Mouse (Mus musculus) megakaryocyte, embryonic 14.5 days (primary cell): Measurements from ENCODE around the gene Sh3pxd2b. TPM values are rescaled to one million over a fixed set of nuclear protein-coding genes. Genes with fewer than 3 reads are reported as not detected.

Source experiments
- H3K27me3 ChIP-seq: replicated peaks from 2 replicates; pipeline ENCODE3; 2012; ENCODE audit warnings: inconsistent platforms
- H3K36me3 ChIP-seq: replicated peaks from 2 replicates; pipeline ENCODE3; 2012; ENCODE audit warnings: low read length, inconsistent platforms, mixed read lengths
- H3K4me1 ChIP-seq: 2 replicates; pipeline ENCODE4 v1.6.1; 2012; ENCODE audit warnings: inconsistent platforms
- H3K4me3 ChIP-seq: replicated peaks from 2 replicates; pipeline ENCODE3; 2012; ENCODE audit warnings: moderate library complexity, mild to moderate bottlenecking, inconsistent platforms
- H3K9me3 ChIP-seq: 2 replicates; pipeline ENCODE4 v1.6.1; 2012; ENCODE audit warnings: inconsistent platforms
- FLI1 ChIP-seq: IDR thresholded peaks from 2 replicates; pipeline ENCODE4 v1.6.1; 2012; ENCODE audit warnings: low read length, inconsistent platforms, mixed read lengths
- GATA1 ChIP-seq: IDR thresholded peaks from 3 replicates; pipeline ENCODE4 v1.6.1; 2012; ENCODE audit warnings: mixed read lengths, low read length, inconsistent platforms, borderline replicate concordance
- polyA plus RNA-seq: library from polyadenylated mRNA; stranded (reverse); fragments of >175 nt; gene quantifications from 2 replicates; pipeline ENCODE4 v1.2.3, GENCODE M21; 2012; ENCODE audit warnings: low replicate concordance; ENCODE audit not compliant: insufficient read depth

Gene Sh3pxd2b
- polyA plus RNA-seq, 1 experiment: 2.1 TPM

DNA sequence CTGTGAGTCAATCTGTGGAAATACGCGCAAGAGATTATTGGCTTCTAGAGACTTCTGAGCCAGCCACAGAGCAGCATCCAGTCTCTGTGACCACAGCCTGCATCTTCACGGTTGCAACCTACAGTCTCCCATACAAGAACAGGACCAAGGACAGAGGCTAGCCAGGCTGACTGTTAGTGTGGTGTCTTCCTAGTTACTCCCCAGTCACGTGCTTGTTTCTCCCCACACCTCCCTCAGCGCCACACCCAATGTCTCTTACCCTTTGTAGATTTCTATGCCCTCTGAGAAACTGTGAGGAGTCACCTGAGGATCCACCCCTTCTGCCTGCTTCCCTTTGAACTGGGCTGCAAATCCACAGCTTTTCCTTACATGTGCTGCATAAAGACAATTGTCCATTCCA lies 72.4 kb downstream of the Sh3pxd2b start:
- TF ChIP-seq GATA1: no peak
- TF ChIP-seq FLI1: no peak
- Histone ChIP-seq H3K9me3 (no peaks in the 10 kb centered on the region), H3K4me1 (no peaks in the 10 kb centered on the region), H3K27me3 (peaks cover 10% of the 10 kb centered on the region), H3K4me3 (no peak overlapping the region), H3K36me3 (peaks cover 22% of the 10 kb centered on the region)

DNA sequence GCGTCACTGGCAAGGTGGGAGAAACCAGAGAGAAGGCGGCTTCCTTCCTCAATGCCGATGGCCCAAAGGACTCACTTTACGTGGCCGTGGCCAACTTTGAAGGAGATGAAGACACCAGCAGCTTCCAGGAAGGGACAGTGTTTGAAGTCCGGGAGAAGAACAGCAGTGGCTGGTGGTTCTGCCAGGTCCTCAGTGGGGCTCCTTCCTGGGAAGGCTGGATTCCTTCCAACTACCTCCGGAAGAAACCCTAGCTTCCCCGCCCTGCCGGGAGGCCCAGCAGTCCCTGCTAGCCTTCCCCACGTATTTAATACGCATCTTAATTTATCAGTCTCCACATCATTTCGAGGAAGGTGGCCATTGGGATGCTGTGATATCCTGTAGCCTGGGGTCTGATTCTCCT lies 75.7 kb downstream of the Sh3pxd2b start:
- peaks cover 20% of the 10 kb centered on the region for H3K27me3 ChIP-seq
- no peak for TF ChIP-seq FLI1
- no peak for TF ChIP-seq GATA1
- H3K4me1 ChIP-seq: no peaks in the 10 kb centered on the region
- no peaks in the 10 kb centered on the region for H3K9me3 ChIP-seq
- no peak overlapping the region for H3K4me3 ChIP-seq
- H3K36me3 ChIP-seq: peaks cover 22% of the 10 kb centered on the region

DNA sequence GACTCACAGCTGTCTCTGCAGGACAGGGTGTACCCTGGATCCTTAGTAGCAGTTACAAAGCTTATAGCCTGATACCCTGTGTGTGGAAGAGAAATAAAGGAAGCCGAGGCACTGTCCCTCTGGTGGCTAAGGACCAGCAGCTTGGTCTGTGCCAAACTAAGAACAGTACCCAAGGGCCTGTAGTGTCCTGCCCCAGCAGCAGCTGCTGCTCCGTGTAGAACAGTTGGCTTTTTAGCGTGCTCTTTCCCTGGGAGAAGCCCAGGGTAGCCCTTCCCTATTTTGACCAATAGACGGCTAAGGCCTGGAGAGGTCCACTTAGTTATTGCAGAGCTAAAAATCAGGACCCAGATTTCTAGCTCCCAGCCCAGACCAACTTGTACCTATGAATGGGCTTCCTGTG lies 77.0 kb downstream of the Sh3pxd2b start:
- peaks cover 22% of the 10 kb centered on the region for H3K27me3 ChIP-seq
- no peak overlapping the region for H3K4me3 ChIP-seq
- no peaks in the 10 kb centered on the region for H3K4me1 ChIP-seq
- H3K9me3 ChIP-seq: no peaks in the 10 kb centered on the region
- TF ChIP-seq GATA1: no peak
- TF ChIP-seq FLI1: no peak
- peaks cover 22% of the 10 kb centered on the region for H3K36me3 ChIP-seq

DNA sequence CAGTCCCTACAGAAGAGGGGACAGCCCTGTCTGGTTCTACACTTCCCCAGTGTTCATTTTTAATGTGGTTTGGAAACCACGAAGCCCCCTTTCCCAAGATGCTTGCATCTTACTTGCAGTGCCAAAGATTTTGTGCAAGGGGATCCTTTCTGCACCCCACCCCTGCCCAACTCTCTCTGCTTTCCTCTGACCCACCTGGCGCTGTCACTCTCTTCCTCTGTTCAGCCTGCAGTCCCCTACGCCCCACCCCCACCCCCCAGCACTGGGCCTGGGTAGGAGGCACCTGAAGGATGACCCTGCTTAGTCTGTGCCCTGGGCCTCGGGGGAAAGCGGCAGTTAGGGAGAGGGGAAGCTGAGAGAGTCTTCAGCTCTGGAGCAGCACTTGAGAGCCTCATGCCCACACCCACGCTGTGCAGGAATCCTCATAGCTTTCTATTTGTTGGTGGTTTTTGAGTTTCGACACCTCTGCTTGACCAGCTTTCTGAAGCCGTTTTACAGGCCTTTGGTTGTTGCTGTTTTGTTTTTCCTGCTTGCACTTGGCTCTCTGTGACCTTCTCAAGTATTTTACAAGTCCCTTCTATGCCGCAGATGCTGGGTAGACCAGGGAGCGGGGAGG lies 77.5 kb downstream of the Sh3pxd2b start:
- peaks cover 20% of the 10 kb centered on the region for H3K27me3 ChIP-seq
- no peaks in the 10 kb centered on the region for H3K9me3 ChIP-seq
- peaks cover 22% of the 10 kb centered on the region for H3K36me3 ChIP-seq
- TF ChIP-seq FLI1 (no peak), GATA1 (no peak)
- H3K4me3 ChIP-seq: no peak overlapping the region
- no peaks in the 10 kb centered on the region for H3K4me1 ChIP-seq

DNA sequence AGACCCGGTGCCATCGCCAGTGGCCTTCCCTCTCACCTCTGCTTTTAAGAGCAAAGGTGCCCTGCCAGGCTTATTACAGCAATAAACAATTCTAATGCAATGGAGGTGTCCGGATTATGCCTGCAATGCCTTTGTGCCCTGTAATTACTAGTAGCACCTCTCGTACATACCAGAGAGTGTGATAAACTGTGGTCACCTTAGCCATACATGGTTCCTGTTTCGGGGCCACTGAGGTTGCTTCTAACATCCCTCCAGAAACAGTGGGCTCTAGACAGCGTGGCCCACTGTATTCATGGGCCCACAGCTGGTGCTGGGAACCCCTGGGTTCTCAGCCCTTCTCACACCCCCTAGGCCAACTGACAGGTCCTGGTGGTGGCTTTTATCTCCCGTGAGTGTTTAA lies 79.9 kb downstream of the Sh3pxd2b start:
- Histone ChIP-seq H3K9me3 (no peaks in the 10 kb centered on the region), H3K27me3 (peaks cover 23% of the 10 kb centered on the region), H3K4me1 (no peaks in the 10 kb centered on the region), H3K36me3 (peaks cover 12% of the 10 kb centered on the region), H3K4me3 (no peak overlapping the region)
- TF ChIP-seq GATA1: no peak
- TF ChIP-seq FLI1: no peak

DNA sequence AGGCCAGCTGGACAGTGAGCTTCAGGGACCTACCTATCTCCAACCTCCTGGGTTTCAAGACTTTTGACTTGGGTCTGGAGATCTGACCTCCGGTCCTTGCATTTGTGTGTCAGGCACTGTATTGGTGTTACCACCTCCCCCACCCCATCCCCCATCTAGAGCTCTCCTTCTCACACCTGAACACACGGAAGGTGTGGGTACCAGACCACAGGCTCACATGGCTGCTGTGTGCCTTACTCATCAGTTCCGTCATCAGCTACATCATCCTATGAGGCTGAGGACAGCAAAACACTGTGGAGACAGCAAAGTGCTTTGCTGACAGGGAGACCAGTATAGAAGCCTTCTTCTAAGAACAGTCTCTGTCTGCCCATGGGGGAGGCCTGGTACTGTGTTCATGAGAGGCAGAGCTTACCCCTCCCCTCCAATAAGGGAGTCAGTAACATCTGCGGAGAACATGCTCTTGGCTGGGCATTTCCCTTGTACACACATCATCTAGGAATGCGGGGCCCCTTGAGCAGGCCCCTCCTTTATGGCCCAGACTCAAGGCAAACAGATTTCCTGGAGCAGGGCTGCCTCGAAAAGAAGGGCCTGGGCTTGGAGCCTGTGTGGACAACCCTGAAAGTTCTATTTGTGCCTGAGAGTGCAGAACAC lies 87.9 kb downstream of the Sh3pxd2b start:
- peaks cover 9% of the 10 kb centered on the region for H3K27me3 ChIP-seq
- H3K4me3 ChIP-seq: no peak overlapping the region
- TF ChIP-seq FLI1 (no peak), GATA1 (no peak)
- no peaks in the 10 kb centered on the region; the same call in 1 of the 2 replicates for H3K4me1 ChIP-seq
- peaks cover 15% of the 10 kb centered on the region for H3K9me3 ChIP-seq
- no peaks in the 10 kb centered on the region for H3K36me3 ChIP-seq

DNA sequence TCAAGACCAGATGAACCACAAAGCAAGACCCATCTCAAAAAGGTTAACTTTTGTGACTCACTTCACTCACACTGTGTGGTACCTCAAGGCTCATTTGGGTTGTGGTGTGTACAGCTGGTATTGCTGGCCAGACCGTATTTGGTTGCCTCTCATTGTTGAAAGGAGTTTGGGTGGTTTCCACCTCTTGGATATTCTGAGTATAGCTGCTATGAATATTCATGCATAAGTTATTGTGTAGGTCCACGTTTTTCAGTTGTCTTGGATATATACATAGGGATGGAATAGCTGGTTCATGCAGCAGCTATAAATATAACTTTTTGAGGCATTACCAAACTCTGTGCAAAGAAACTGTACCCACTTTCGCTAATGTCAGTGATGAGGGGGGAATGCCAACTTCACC lies 95.0 kb downstream of the Sh3pxd2b start:
- Histone ChIP-seq H3K27me3 (peaks cover 7% of the 10 kb centered on the region), H3K36me3 (no peaks in the 10 kb centered on the region), H3K9me3 (peaks cover 28% of the 10 kb centered on the region), H3K4me3 (no peak overlapping the region), H3K4me1 (peaks cover 10% of the 10 kb centered on the region)
- no peak for TF ChIP-seq GATA1
- TF ChIP-seq FLI1: no peak

DNA sequence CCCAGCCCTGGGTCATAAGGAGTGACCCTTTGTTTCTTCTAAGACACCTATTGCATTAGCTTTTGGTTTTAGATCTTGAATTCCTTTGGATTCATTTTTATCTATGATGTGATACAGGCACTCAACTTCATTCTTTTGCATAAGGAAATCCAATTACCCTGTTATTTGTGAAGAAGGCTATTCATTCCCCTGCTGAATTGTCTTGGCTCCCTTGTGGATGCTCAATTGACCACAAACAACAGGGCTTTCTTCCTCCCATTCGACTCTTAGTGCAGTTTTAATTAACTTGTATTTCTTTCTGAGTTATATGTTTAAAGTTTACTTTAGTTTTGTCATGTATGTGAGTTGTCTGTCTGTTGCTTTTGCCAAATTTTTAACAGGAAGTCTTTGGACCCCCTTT lies 96.6 kb downstream of the Sh3pxd2b start:
- Histone ChIP-seq H3K36me3 (no peaks in the 10 kb centered on the region), H3K9me3 (peaks cover 22% of the 10 kb centered on the region), H3K4me1 (peaks cover 10% of the 10 kb centered on the region), H3K27me3 (peaks cover 7% of the 10 kb centered on the region), H3K4me3 (no peak overlapping the region)
- no peak for TF ChIP-seq GATA1
- no peak for TF ChIP-seq FLI1

DNA sequence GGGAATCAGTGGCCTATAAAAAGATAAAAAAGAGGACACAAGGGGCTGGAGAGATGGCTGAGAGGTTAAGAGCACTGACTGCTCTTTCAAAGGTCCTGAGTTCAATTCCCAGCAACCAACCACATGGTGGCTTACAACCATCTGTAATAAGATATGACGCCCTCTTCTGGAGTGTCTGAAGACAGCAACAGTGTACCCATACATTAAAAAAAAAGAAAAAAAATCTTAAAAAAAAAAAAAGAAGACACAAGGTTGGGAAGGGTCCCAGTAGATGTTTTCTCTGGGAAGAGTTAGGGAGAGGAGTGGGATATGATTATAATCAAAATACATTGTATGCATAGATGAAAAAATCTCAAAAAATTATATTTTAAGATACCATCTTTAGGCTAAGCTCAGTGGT lies 97.5 kb downstream of the Sh3pxd2b start:
- peaks cover 7% of the 10 kb centered on the region for H3K27me3 ChIP-seq
- no peak overlapping the region for H3K4me3 ChIP-seq
- H3K9me3 ChIP-seq: peaks cover 15% of the 10 kb centered on the region
- TF ChIP-seq GATA1 (no peak), FLI1 (no peak)
- H3K4me1 ChIP-seq: peaks cover 16% of the 10 kb centered on the region
- H3K36me3 ChIP-seq: no peaks in the 10 kb centered on the region

DNA sequence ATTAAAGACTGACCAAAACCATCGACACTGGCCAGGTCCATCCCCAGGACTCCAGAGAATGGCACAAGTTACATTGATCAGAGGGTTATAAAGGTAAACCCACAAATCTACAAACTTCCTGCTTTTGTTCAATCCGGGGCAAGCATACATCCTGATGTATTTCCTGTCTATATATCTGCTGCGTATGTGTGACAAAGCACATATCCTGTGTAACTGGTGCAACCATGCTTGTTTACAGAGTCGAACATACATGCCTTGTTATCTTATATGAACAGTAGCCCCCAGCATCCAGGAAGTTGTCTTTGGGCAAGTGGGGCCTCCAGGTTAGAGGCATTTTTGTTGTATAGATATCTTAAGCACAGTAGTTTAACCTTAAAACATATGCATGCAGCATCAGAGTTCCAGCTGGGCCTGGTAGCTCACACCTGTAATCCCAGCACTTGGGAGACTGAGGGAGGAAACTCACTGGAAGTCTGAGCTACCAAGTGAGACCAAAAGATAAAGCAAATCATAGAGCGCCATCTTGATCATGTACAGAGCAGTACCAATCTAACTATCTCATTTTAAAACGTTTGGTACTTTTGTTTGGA lies 98.1 kb downstream of the Sh3pxd2b start:
- Histone ChIP-seq H3K27me3 (peaks cover 9% of the 10 kb centered on the region), H3K4me3 (no peak overlapping the region), H3K9me3 (peaks cover 11% of the 10 kb centered on the region), H3K4me1 (peaks cover 20% of the 10 kb centered on the region), H3K36me3 (no peaks in the 10 kb centered on the region)
- TF ChIP-seq GATA1 (peak; percentile 59; the same call in 1 of the 3 replicates), FLI1 (0 out of 2 replicates have a peak, but pooled peaks have one; percentile 36)
